Mouse (Mus musculus) kidney, embryonic 14.5 days (tissue): ENCODE data around the gene Sun1. TPM values are rescaled to one million over a fixed set of nuclear protein-coding genes. Genes with fewer than 3 reads are reported as not detected.

Experiments
- ATAC-seq: fragments of 200-750 bp; cut with Nextera tagmentation; 2 replicates; pipeline ENCODE4 v1.8.0; 2017; ENCODE audit warnings: moderate number of reproducible peaks, mild to moderate bottlenecking, moderate TSS enrichment, moderate library complexity; ENCODE audit not compliant: low FRiP score, low TSS enrichment
- H3K27ac ChIP-seq: fragments of 300-500 bp; sonication (generic); 2 replicates; pipeline ENCODE4 v1.5.1; 2014; ENCODE audit warnings: low read depth, mild to moderate bottlenecking, low read length, moderate library complexity, mixed read lengths
- H3K27me3 ChIP-seq: fragments of 300-500 bp; sonication (generic); 2 replicates; pipeline ENCODE4 v1.6.1; 2014; ENCODE audit warnings: mild to moderate bottlenecking, low read length; ENCODE audit not compliant: control insufficient read depth, insufficient read depth
- H3K36me3 ChIP-seq: fragments of 300-500 bp; sonication (generic); 2 replicates; pipeline ENCODE4 v1.6.1; 2014; ENCODE audit warnings: low read length, mixed read lengths; ENCODE audit not compliant: control insufficient read depth, insufficient read depth
- H3K4me1 ChIP-seq: fragments of 300-500 bp; sonication (generic); 2 replicates; pipeline ENCODE4 v1.6.1; 2014; ENCODE audit warnings: low read length, mixed read lengths; ENCODE audit not compliant: control insufficient read depth, insufficient read depth
- H3K4me2 ChIP-seq: fragments of 300-500 bp; sonication (generic); replicated peaks from 2 replicates; pipeline ENCODE4 v1.6.1; 2014; ENCODE audit warnings: low read depth, mild to moderate bottlenecking, low read length
- H3K4me3 ChIP-seq: fragments of 300-500 bp; sonication (generic); 2 replicates; pipeline ENCODE4 v1.5.1; 2014; ENCODE audit warnings: mild to moderate bottlenecking, low read length
- H3K9ac ChIP-seq: fragments of 300-500 bp; sonication (generic); 2 replicates; pipeline ENCODE4 v1.6.1; 2014; ENCODE audit warnings: low read depth, mild to moderate bottlenecking, low read length, moderate library complexity
- H3K9me3 ChIP-seq: fragments of 300-500 bp; sonication (generic); 2 replicates; pipeline ENCODE4 v1.6.1; 2016; ENCODE audit warnings: low read length; ENCODE audit not compliant: control insufficient read depth
- WGBS: fragments of 180-500 bp; shearing (Covaris S2); extraction: QIAGEN DNeasy Blood & Tissue Kit; methylation state at CpG from one replicate; pipeline ENCODE4 v1.1.7; 2014; 5-methylcytosine and 5-hydroxymethylcytosine counted together
- polyA plus RNA-seq: library from polyadenylated mRNA; unstranded; fragments of >200 nt; fragmentation: Nextera tagmentation; extraction: Ambion mirVana; gene quantifications from 2 replicates; pipeline ENCODE4 v1.2.1, GENCODE M21; 2014

The Sun1 gene
- polyA plus RNA-seq, 1 experiment from 2014 or later: 59.5 TPM

DNA sequence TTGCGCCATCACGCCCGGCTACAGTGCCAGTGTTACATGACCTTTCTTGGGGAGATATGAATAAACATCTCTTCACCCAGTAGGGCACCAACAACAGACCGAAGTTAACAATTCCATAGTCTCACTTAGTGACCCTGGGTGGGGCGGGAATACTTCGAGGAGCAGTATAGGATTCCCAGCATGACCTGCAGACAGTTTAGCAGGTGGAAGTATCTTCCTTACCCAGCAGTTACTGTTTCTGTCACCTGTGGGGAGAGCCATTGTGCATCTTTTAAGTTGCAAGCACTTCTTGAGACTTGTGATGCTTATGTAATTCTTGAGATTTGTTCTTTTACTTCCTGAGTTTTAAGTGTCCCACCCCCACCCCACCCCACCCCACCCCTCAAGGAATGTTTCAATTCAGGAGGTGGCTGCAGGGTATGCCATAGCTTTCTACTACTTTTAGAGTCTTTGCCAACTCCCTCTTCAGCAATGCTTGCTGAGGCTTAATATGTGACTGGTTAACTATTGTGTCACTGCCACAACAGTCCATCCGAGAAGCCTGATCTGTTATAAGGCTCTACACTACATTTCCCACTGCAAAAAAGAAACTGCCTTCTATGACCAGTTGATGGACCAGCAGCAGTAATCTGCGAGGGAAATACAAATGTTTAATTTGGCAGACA lies 58.1 kb downstream of the Sun1 start:
- no peak overlapping the region for H3K9ac ChIP-seq
- no peak overlapping the region for H3K4me3 ChIP-seq
- no peaks in the 10 kb centered on the region for H3K27me3 ChIP-seq
- no peak for ATAC-seq
- H3K4me2 ChIP-seq: no peak overlapping the region
- peaks cover 39% of the 10 kb centered on the region for H3K36me3 ChIP-seq
- peaks cover 17% of the 10 kb centered on the region; the same call in 1 of the 2 replicates for H3K4me1 ChIP-seq
- WGBS: 90% methylated on average over 8 of the region's 8 CpGs
- no peak overlapping the region for H3K27ac ChIP-seq
- no peaks in the 10 kb centered on the region for H3K9me3 ChIP-seq

DNA sequence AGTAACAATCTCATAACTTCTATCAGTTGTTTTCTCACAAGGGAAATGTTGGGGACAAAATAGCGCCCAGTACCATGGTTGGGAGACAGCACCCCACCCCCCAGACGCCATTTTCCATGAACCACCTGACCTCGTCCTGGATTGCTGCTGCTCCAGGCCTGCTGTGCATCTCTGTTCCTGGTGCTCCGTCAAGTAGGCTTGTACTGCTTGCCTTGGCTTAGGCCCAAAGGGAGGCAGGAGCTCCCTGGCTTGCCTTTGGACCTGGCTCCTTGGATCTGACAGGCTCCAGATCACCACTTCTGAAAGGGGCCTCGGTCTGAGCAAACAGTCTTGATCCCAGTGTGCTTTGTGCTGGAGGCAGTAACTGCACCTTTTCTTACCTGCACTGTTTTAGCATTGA lies 59.4 kb downstream of the Sun1 start:
- no peak overlapping the region for H3K4me2 ChIP-seq
- H3K27me3 ChIP-seq: no peaks in the 10 kb centered on the region
- H3K36me3 ChIP-seq: peaks cover 53% of the 10 kb centered on the region
- H3K4me3 ChIP-seq: no peak overlapping the region
- ATAC-seq: no peak
- H3K27ac ChIP-seq: no peak overlapping the region
- H3K4me1 ChIP-seq: 0 out of 2 replicates have a peak, but pooled peaks cover 5% of the 10 kb centered on the region
- WGBS: 85% methylated on average over 5 of the region's 5 CpGs
- H3K9ac ChIP-seq: no peak overlapping the region
- H3K9me3 ChIP-seq: no peaks in the 10 kb centered on the region

DNA sequence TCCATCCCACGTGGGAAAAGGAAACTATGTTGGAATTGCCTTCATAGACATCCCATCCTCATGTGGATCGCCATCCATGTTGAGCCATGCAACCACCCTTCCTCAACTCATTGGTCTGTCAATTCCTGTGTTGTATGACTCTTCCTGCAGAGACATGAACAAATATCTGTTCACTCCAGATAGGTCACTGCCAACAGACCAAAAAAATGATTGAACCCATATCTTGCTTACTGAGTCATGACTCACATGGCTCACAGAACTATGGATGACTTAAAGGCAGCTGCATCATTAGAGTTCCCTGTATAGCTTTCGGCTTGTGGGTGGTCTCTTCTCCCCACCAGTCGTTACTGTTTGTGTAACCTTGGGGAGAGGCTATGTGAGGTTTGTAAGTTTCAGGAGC lies 61.0 kb downstream of the Sun1 start:
- no peaks in the 10 kb centered on the region for H3K27me3 ChIP-seq
- ATAC-seq: no peak
- no peak overlapping the region for H3K9ac ChIP-seq
- 84% methylated on average over 4 of the region's 4 CpGs for WGBS
- peaks cover 68% of the 10 kb centered on the region for H3K36me3 ChIP-seq
- H3K27ac ChIP-seq: no peak overlapping the region
- H3K4me1 ChIP-seq: 0 out of 2 replicates have a peak, but pooled peaks cover 5% of the 10 kb centered on the region
- H3K9me3 ChIP-seq: no peaks in the 10 kb centered on the region
- H3K4me3 ChIP-seq: no peak overlapping the region
- H3K4me2 ChIP-seq: no peak overlapping the region

DNA sequence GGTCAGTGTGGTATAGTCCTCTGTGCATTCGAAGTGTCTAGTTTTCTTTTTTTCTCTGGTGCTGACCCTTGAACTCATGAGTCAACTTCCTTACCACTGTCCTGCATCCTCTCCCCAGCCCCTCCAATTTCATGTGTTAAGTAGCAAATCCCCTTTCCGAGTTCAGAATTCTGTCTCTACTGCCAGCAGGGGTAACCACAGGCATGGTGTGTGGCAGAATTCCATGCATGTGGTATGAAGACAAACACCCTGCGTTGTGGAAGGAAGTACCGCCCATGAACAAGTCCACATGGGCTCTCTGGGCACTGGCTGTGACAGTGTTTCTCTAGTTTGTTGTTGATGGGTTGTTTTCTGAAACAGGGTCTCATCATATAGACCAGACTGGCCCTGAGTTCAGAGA lies 67.2 kb downstream of the Sun1 start:
- WGBS: 90% methylated on average over 4 of the region's 4 CpGs
- no peak for ATAC-seq
- Histone ChIP-seq H3K4me1 (0 out of 2 replicates have a peak, but pooled peaks cover 3% of the 10 kb centered on the region), H3K36me3 (peaks cover 67% of the 10 kb centered on the region), H3K9ac (no peak overlapping the region), H3K27ac (no peak overlapping the region), H3K4me2 (no peak overlapping the region), H3K4me3 (no peak overlapping the region), H3K27me3 (no peaks in the 10 kb centered on the region), H3K9me3 (no peaks in the 10 kb centered on the region)

DNA sequence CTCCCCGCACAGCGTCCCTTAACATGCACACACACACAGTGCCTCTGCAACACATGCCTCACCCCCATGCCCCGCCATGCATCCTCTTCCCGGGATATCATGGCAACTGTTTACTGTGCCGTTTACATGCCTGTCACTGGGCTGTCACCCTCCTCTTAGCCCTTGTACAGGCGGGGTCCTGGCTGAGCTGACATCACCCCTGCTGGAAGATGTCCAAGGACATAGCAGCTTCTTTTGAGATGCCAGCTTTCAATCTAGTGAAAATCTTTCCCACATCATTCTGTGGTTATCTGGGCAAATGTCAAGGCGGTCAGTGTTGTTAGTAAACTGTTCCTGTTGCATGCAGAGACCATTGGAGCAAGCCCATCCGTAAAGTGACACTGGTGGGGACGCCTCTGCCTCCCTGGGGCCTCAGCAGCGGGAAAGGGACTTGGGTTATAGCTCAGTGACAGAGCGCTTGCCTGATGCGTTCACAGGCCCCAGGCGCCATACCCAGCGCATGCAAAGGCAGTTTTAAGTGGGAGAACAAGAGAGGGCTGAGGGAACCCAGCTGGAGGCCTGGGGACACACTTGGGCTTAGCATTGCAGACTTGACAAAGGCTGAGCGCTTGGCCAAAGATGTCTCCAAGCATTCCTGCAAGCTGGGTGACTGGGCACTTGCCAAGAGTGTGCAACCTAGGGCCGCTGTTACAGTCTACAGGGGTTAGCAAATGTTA lies 70.5 kb downstream of the Sun1 start:
- Histone ChIP-seq H3K9ac (no peak overlapping the region), H3K27ac (peak overlapping the region; percentile 26; the same call in 1 of the 2 replicates), H3K9me3 (no peaks in the 10 kb centered on the region), H3K4me2 (no peak overlapping the region), H3K4me1 (0 out of 2 replicates have a peak, but pooled peaks cover 3% of the 10 kb centered on the region), H3K4me3 (no peak overlapping the region), H3K36me3 (peaks cover 34% of the 10 kb centered on the region), H3K27me3 (no peaks in the 10 kb centered on the region)
- ATAC-seq: peak; percentile 29; the same call in 1 of the 2 replicates
- WGBS: 61% methylated on average over 16 of the region's 16 CpGs

DNA sequence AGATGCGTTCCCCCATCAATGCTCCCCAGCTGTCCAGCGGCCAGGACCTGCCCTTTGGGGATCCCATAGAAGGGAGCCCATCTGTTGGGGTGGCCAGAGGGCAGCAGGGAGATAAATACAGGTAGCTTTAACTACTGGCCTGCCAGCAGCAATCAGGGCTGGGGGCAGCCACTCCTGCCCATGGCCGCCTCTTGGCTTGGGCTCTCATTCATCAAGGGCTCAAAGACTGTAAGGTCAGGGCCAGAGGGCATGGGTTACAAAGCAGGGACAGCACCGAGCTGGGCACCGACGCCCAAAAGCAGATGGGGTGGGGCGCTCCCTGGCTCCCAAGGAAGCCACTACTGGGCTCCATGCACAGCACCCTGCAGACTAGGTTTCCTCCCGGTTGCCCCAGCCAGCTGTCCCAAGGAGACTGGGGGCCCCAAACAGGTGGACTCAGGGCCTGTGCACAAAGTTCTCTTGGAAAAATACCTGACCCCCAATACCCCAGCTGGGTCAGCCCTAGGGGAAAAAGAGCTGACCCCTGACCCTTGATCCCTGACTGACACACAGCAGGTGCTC lies 71.6 kb downstream of the Sun1 start:
- Histone ChIP-seq H3K27ac (no peak overlapping the region), H3K4me2 (no peak overlapping the region), H3K9ac (no peak overlapping the region), H3K36me3 (peaks cover 23% of the 10 kb centered on the region), H3K9me3 (no peaks in the 10 kb centered on the region), H3K27me3 (no peaks in the 10 kb centered on the region), H3K4me1 (0 out of 2 replicates have a peak, but pooled peaks cover 3% of the 10 kb centered on the region), H3K4me3 (no peak overlapping the region)
- WGBS: 39% methylated on average over 8 of the region's 8 CpGs
- no peak for ATAC-seq

DNA sequence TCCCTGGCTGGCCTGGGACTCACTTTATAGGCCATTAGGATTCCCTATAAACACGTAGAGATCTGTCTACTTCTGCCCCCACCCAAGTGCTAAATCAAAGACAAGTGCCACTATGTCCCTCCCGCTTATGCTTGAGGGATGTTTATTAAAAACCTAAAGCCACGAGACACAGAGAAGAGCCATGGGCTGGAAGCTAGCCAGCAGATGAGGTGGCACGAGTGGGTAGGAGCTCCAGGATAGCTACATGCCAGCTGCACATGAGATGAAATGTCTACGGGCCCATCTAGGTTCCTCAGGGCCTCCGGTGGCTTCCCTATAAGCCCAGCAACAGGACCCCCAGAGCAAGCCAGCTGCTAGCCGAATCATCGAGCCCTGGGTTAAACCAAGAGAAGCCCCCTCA lies 76.8 kb downstream of the Sun1 start:
- Histone ChIP-seq H3K27ac (no peak overlapping the region), H3K4me3 (no peak overlapping the region), H3K4me2 (no peak overlapping the region), H3K27me3 (no peaks in the 10 kb centered on the region), H3K36me3 (no peaks in the 10 kb centered on the region), H3K9ac (no peak overlapping the region), H3K9me3 (no peaks in the 10 kb centered on the region), H3K4me1 (no peaks in the 10 kb centered on the region)
- ATAC-seq: no peak
- WGBS: 75% methylated on average over 8 of the region's 8 CpGs

DNA sequence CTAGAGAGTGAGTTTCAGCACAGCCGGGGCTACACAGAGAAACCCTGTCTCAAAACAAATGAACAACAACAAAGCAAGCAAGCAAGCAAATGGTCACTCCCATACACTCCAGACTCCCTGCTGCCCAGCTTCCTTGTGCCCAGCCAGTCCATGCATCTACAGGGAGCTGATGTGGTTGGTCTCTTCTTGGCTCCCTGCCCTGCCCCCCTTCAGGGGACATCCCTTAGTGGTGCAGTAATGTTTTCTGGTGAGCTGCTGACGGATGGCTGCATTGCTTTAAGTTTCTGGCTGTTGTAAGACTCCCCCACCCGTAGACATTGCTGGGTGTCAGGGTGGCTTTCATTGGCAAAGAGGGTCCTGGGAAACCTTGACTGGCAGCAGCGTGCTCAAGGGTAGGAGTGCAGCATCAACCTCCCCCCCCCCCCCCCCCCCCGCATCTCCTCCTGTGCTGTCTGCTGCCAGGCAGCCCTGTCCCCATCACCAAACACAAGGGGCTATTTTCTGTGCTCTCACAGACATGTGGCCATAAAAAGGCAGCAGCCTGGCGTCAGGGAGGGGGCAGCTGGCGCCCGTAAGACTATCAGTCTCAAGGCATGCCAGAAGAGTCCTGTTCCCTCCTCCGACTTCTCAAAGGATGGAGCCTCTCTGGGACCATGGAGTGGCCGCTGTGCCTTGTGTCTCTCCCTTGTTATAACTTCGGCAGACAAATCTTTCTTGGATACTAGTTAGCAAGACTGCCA lies 81.1 kb downstream of the Sun1 start:
- Histone ChIP-seq H3K9ac (no peak overlapping the region), H3K4me1 (no peaks in the 10 kb centered on the region; the same call in 1 of the 2 replicates), H3K27ac (no peak overlapping the region), H3K36me3 (no peaks in the 10 kb centered on the region), H3K4me2 (no peak overlapping the region), H3K4me3 (no peak overlapping the region), H3K9me3 (no peaks in the 10 kb centered on the region), H3K27me3 (no peaks in the 10 kb centered on the region)
- 0 out of 2 replicates have a peak, but pooled peaks have one; percentile 10 for ATAC-seq
- 39% methylated on average over 10 of the region's 11 CpGs for WGBS
